ENCODE assay signal across 16 mouse cellular contexts in genomic region chr5:36320667-36321066, GRCm38 (mm10).
A peak's percentile ranks its signal among the peaks of the same experiment; 100 is the strongest.
DNase-seq lines count a peak whose midpoint lies in the region; ATAC-seq and TF ChIP-seq lines count a peak whose summit lies in the region.
"Had no signal": no experiment of that assay in that cellular context is flagged by ENCODE, and none has a peak within 500 bp of the region (broad histone marks: within the 10 kb centered on the region; RNA-seq: fewer than 3 reads in every experiment).

No protein-coding gene starts in this region.

- ATAC-seq in lung, embryonic 14.5 days (ENCODE audit: insufficient read depth), result no peak
- ATAC-seq in liver, postnatal 0 days, result no peak
- ATAC-seq: forebrain, postnatal 0 days; midbrain, embryonic 13.5 days had no signal

- H3K4me3 ChIP-seq in lung, embryonic 14.5 days (ENCODE audit: low read depth, low read length), result no peak overlapping the region
- no peak overlapping the region for H3K4me3 ChIP-seq in liver, postnatal 0 days (ENCODE audit: low read depth, low read length)
- H3K4me3 ChIP-seq: midbrain, embryonic 13.5 days; neural tube, embryonic 12.5 days had no signal

- H3K27ac ChIP-seq in lung, embryonic 14.5 days (ENCODE audit: low read depth), result peak overlapping the region; percentile 58; the same call in 1 of the 2 replicates
- no peak overlapping the region for H3K27ac ChIP-seq in liver, postnatal 0 days (ENCODE audit: low read depth)
- H3K27ac ChIP-seq: midbrain, embryonic 13.5 days; neural tube, embryonic 12.5 days had no signal

- peaks cover 16% of the 10 kb centered on the region; the same call in 1 of the 2 replicates for H3K4me1 ChIP-seq in lung, embryonic 14.5 days (ENCODE audit: insufficient read depth)
- no peaks in the 10 kb centered on the region for H3K4me1 ChIP-seq in liver, postnatal 0 days (ENCODE audit: insufficient read depth)

- H3K9ac ChIP-seq in lung, embryonic 14.5 days, result no peak overlapping the region
- no peak overlapping the region for H3K9ac ChIP-seq in liver, postnatal 0 days (replicated peaks)
- H3K9ac ChIP-seq: forebrain, postnatal 0 days; midbrain, embryonic 13.5 days; neural tube, embryonic 12.5 days had no signal

- TF ChIP-seq CTCF in lung, embryonic 14.5 days (IDR thresholded peaks at IDR 0.05; ENCODE audit: low read depth), result peak; percentile 52
- no peak for TF ChIP-seq CTCF in liver, postnatal 0 days (IDR thresholded peaks at IDR 0.05; ENCODE audit: low read depth)

- H3K4me2 ChIP-seq in lung, embryonic 14.5 days, result no peak overlapping the region
- H3K4me2 ChIP-seq in liver, postnatal 0 days (ENCODE audit: low read depth, low read length), result no peak overlapping the region
- H3K4me2 ChIP-seq: midbrain, embryonic 13.5 days; neural tube, embryonic 12.5 days had no signal

- no peak for TF ChIP-seq EP300 in liver, postnatal 0 days (IDR thresholded peaks at IDR 0.05; ENCODE audit: low read depth)

- 63% methylated on average over 8 of the region's 8 CpGs for WGBS in lung, embryonic 14.5 days
- WGBS in liver, postnatal 0 days (ENCODE audit: insufficient replicate concordance), result 85% methylated on average over 8 of the region's 8 CpGs

- no peaks in the 10 kb centered on the region for H3K36me3 ChIP-seq in lung, embryonic 14.5 days (ENCODE audit: insufficient read depth)
- H3K36me3 ChIP-seq in liver, postnatal 0 days (replicated peaks; ENCODE audit: insufficient read depth, low read length), result no peaks in the 10 kb centered on the region
- H3K36me3 ChIP-seq: midbrain, embryonic 13.5 days; neural tube, embryonic 12.5 days had no signal

- no peaks in the 10 kb centered on the region for H3K27me3 ChIP-seq in lung, embryonic 14.5 days (ENCODE audit: insufficient read depth, low read length)
- H3K27me3 ChIP-seq in liver, postnatal 0 days (ENCODE audit: insufficient read depth, low read length), result no peaks in the 10 kb centered on the region
- H3K27me3 ChIP-seq: midbrain, embryonic 13.5 days; neural tube, embryonic 12.5 days had no signal

- H3K9me3 ChIP-seq in lung, embryonic 14.5 days (ENCODE audit: low read depth, low read length), result no peaks in the 10 kb centered on the region
- H3K9me3 ChIP-seq in liver, postnatal 0 days (ENCODE audit: low read length), result no peaks in the 10 kb centered on the region
- H3K9me3 ChIP-seq: midbrain, embryonic 13.5 days; neural tube, embryonic 12.5 days had no signal

- peak; percentile 37 for DNase-seq in thymus, postnatal 4 days
- DNase-seq in thymus, postnatal 0 days (ENCODE audit: low spot score), result no peak
- DNase-seq in lung, embryonic 14.5 days, result peak; percentile 47
- peak; percentile 34 for DNase-seq in lung, postnatal 14 days
- no peak for DNase-seq in spleen, postnatal 36 days (ENCODE audit: low spot score in 2 of 2)
- DNase-seq in MN1 (ENCODE audit: low spot score), result no peak
- no peak for DNase-seq in liver, postnatal 0 days
- DNase-seq: adrenal gland, adult 2 months; cerebellum, adult 8-10 months; forebrain, postnatal 0 days; gastrocnemius, postnatal 36 days; kidney, adult 18-20 months; kidney, postnatal 10 days; thymus, adult 2 months had no signal

Comparison
In these comparisons a context has a peak if more than half of its experiments do, and no peak if none do; other contexts are left out.
1. DNase-seq: peak in thymus, postnatal 4 days (single experiment), lung, embryonic 14.5 days (single experiment) and lung, postnatal 14 days (single experiment); none in thymus, postnatal 0 days (single experiment), spleen, postnatal 36 days (0 of 2), MN1 (single experiment) and liver, postnatal 0 days (single experiment).